Mouse (Mus musculus) c-Kit-positive CD71-positive TER-119-negative erythroid progenitor cells, embryonic 14.5 days (primary cell): Measurements from ENCODE around the gene Zfp967.
"Not testable (repeated sequence)": the region's sequence is repeated elsewhere in the genome, so short reads cannot be mapped to it uniquely, and the experiment has no call there.

Source experiments
- DNase-seq: peaks from one replicate; pipeline ENCODE4 v3.0.0-alpha.2; 2013; ENCODE audit warnings: low read depth

Gene Zfp967

DNA sequence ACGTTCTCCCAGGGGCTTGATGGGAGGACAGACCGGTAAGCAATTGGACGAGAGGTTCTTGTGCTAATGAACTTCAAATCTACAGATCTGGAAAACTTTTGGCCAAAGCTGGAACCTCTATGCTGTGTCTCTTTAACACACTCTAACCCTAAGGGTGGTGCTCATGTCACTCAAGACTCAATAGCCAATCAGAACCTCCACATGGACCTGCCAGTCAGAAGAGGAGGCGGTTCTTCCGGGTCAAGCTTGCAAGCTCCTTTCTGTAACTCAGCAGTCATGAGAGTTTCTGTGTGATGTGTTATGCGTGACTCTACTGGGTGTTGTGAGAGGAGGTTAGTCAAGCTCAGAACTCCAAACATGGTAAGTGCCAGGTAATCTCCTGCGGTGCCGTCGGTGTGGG is at the start of gene Zfp967:
Zfp967 (plus strand) TSS at position 301 of the 400 bp plus-strand sequence.
- not testable (repeated sequence) for DNase-seq

DNA sequence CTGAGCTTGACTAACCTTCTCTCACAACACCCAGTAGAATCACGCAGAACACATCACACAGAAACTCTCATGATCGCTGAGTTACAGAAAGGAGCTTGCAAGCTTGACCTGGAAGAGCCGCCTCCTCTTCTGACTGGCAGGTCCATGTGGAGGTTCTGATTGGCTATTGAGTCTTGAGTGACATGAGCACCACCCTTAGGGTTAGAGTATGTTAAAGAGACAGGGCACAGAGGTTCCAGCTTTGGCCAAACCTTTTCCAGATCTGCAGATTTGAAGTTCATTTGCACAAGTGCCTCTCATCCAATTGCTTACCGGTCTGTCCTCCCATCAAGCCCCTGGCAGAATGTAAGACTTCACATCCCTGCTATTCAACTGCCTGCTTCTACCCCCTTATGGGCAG is 34.2 kb upstream of the Zfp967 start, which contains the start of gene Gm14434:
Gm14434 (minus strand) TSS at position 101 of the 400 bp plus-strand sequence.
- DNase-seq: not testable (repeated sequence)
